Mouse (Mus musculus): ENCODE measurements around the gene Gm45062.

Gene Gm45062

GRCm38 (mm10) chr6:8474316-8474715 is 215.1 kb downstream of the Gm45062 start:
- DNase-seq (ENCODE audit: low spot score in 2 of 2): no peak

- no peak for DNase-seq (ENCODE audit: low spot score in 2 of 2)
These were observed 215.6 kb downstream of the Gm45062 start for GRCm38 (mm10) chr6:8474820-8475219.

GRCm38 (mm10) chr6:8479176-8479575 is 219.9 kb downstream of the Gm45062 start:
- DNase-seq (ENCODE audit: low spot score in 2 of 2): no peak

- DNase-seq (ENCODE audit: low spot score in 2 of 2): no peak
These were observed 225.4 kb downstream of the Gm45062 start for GRCm38 (mm10) chr6:8484437-8485275.

GRCm38 (mm10) chr6:8485414-8486175 is 226.3 kb downstream of the Gm45062 start:
- peak; percentile 45 to 70 for DNase-seq (ENCODE audit: low spot score in 2 of 2)

- no peak for DNase-seq (ENCODE audit: low spot score in 2 of 2)
These were observed 227.3 kb downstream of the Gm45062 start for GRCm38 (mm10) chr6:8486391-8487043.

GRCm38 (mm10) chr6:8487044-8487853 is 228.0 kb downstream of the Gm45062 start:
- DNase-seq (ENCODE audit: low spot score in 2 of 2): no peak

GRCm38 (mm10) chr6:8488249-8488648 is 229.0 kb downstream of the Gm45062 start:
- DNase-seq (ENCODE audit: low spot score in 2 of 2): no peak

- no peak for DNase-seq (ENCODE audit: low spot score in 2 of 2)
These were observed 230.0 kb downstream of the Gm45062 start for GRCm38 (mm10) chr6:8489266-8489665.

- DNase-seq (ENCODE audit: low spot score in 2 of 2): no peak
These were observed 230.8 kb downstream of the Gm45062 start for GRCm38 (mm10) chr6:8489938-8490585.

GRCm38 (mm10) chr6:8492248-8492647 is 233.0 kb downstream of the Gm45062 start:
- DNase-seq (ENCODE audit: low spot score in 2 of 2): no peak

- DNase-seq (ENCODE audit: low spot score in 2 of 2): no peak
These were observed 236.0 kb downstream of the Gm45062 start for GRCm38 (mm10) chr6:8495109-8495826.

GRCm38 (mm10) chr6:8495827-8496222 is 236.6 kb downstream of the Gm45062 start:
- DNase-seq (ENCODE audit: low spot score in 2 of 2): no peak

- no peak for DNase-seq (ENCODE audit: low spot score in 2 of 2)
These were observed 238.1 kb downstream of the Gm45062 start for GRCm38 (mm10) chr6:8497234-8497867.

GRCm38 (mm10) chr6:8497868-8498257 is 238.6 kb downstream of the Gm45062 start:
- no peak for DNase-seq (ENCODE audit: low spot score in 2 of 2)

GRCm38 (mm10) chr6:8498961-8499360 is 239.7 kb downstream of the Gm45062 start:
- no peak for DNase-seq (ENCODE audit: low spot score in 2 of 2)

- no peak for DNase-seq (ENCODE audit: low spot score in 2 of 2)
These were observed 244.7 kb downstream of the Gm45062 start for GRCm38 (mm10) chr6:8503953-8504352.

- no peak for DNase-seq (ENCODE audit: low spot score in 2 of 2)
These were observed 245.4 kb downstream of the Gm45062 start for GRCm38 (mm10) chr6:8504521-8505228.

- DNase-seq (ENCODE audit: low spot score in 2 of 2): no peak
These were observed 247.4 kb downstream of the Gm45062 start for GRCm38 (mm10) chr6:8506631-8507030.

Measured in spleen, postnatal 4 days (tissue).